Mouse (Mus musculus) limb, embryonic 10.5 days (tissue): ENCODE data around the gene P3h4. TPM values are rescaled to one million over a fixed set of nuclear protein-coding genes. Genes with fewer than 3 reads are reported as not detected.

Source experiments
- DNase-seq: peaks from one replicate; pipeline ENCODE4 v3.0.0-alpha.2; 2017; ENCODE audit warnings: low spot score
- H3K27ac ChIP-seq: fragments of 300-500 bp; sonication (generic); 2 replicates; pipeline ENCODE4 v1.5.1; 2016; ENCODE audit warnings: mild to moderate bottlenecking
- H3K27me3 ChIP-seq: fragments of 300-500 bp; sonication (generic); 2 replicates; pipeline ENCODE4 v1.6.1; 2016; ENCODE audit warnings: low read depth, mild to moderate bottlenecking; ENCODE audit not compliant: poor library complexity, severe bottlenecking
- H3K36me3 ChIP-seq: fragments of 300-500 bp; sonication (generic); 2 replicates; pipeline ENCODE4 v1.6.1; 2016; ENCODE audit warnings: mild to moderate bottlenecking, moderate library complexity
- H3K4me1 ChIP-seq: fragments of 300-500 bp; sonication (generic); 2 replicates; pipeline ENCODE4 v1.6.1; 2016
- H3K4me3 ChIP-seq: fragments of 300-500 bp; sonication (generic); 2 replicates; pipeline ENCODE4 v1.5.1; 2016; ENCODE audit warnings: mild to moderate bottlenecking, moderate library complexity
- H3K9me3 ChIP-seq: fragments of 300-500 bp; sonication (generic); replicated peaks from 2 replicates; pipeline ENCODE4 v1.6.1; 2016; ENCODE audit warnings: mild to moderate bottlenecking
- WGBS: fragments of 180-500 bp; shearing (Covaris S2); methylation state at CpG from one replicate; pipeline ENCODE4 v1.1.7; 2016; 5-methylcytosine and 5-hydroxymethylcytosine counted together
- polyA plus RNA-seq: library from polyadenylated mRNA; unstranded; fragments of >200 nt; fragmentation: Nextera tagmentation; extraction: Ambion mirVana; gene quantifications from 2 replicates; pipeline ENCODE4 v1.2.1, GENCODE M21; 2016

The P3h4 gene
- 33.9 and 45.3 TPM in 2 replicates for polyA plus RNA-seq

- Histone ChIP-seq H3K27ac (peak within 1 kb of the TSS; percentile 96), H3K27me3 (no peaks in the 10 kb centered on the region; the same call in 1 of the 2 replicates), H3K4me3 (peak within 1 kb of the TSS; percentile 84), H3K9me3 (no peaks in the 10 kb centered on the region), H3K4me1 (peaks cover 65% of the 10 kb centered on the region), H3K36me3 (peaks cover 39% of the 10 kb centered on the region)
- peak; percentile 95 for DNase-seq
- 1% methylated on average over 92 of the region's 93 CpGs for WGBS
These were observed at the start of gene P3h4 for GRCm38 (mm10) chr11:100414021-100414913. Gene P3h4 (minus strand): TSS chr11:100414836.

DNA sequence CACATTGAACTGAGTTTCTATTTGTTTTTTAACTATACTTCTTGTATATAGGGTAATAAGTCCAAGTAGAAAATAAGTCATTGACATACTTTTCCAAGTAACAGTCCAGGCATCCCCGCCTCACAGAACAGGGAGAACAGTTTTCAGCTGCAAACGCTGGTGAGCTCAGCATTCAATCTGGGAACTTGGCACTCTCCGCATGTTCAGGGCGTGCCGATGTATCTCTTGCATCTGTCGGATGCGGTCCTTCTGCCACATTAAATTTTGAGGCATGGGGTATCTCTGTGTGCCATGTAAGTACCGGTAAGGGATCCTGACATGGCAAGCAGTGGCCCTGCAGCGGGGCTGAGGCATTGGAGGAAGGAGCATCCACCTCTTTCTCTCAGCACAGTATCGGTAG, 48.1 kb upstream of the P3h4 start:
- no peaks in the 10 kb centered on the region for H3K9me3 ChIP-seq
- H3K27me3 ChIP-seq: no peaks in the 10 kb centered on the region
- H3K36me3 ChIP-seq: peaks cover 77% of the 10 kb centered on the region
- 93% methylated on average over 10 of the region's 10 CpGs for WGBS
- H3K27ac ChIP-seq: no peak overlapping the region
- H3K4me3 ChIP-seq: no peak overlapping the region
- H3K4me1 ChIP-seq: no peaks in the 10 kb centered on the region
- DNase-seq: no peak

- Histone ChIP-seq H3K36me3 (peaks cover 71% of the 10 kb centered on the region), H3K27ac (no peak overlapping the region), H3K4me1 (no peaks in the 10 kb centered on the region), H3K4me3 (no peak overlapping the region), H3K27me3 (no peaks in the 10 kb centered on the region), H3K9me3 (no peaks in the 10 kb centered on the region)
- no peak for DNase-seq
- WGBS: 92% methylated on average over 5 of the region's 5 CpGs
These were observed 43.1 kb upstream of the P3h4 start for GRCm38 (mm10) chr11:100457711-100458110.

DNA sequence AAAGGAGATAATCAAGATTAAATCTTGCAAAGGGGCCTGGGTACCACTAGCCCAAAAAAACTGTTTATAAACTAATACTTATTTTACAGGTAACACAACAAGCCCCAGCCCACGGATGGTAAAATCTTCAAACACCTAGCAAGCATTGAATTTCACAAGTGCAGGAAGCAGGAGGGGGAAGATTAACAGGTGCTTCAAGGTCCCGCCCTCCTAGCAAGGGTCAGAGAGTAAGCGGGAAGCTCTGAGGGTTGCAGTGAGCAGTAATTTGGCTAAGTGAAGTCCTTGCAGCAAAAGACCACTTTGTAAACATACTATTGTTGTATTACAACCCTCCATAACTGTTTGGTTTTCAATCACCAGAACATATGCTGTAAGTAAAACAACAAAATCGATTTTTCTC, 42.6 kb upstream of the P3h4 start:
- Histone ChIP-seq H3K27me3 (no peaks in the 10 kb centered on the region), H3K27ac (no peak overlapping the region), H3K36me3 (peaks cover 67% of the 10 kb centered on the region), H3K4me1 (no peaks in the 10 kb centered on the region), H3K4me3 (no peak overlapping the region), H3K9me3 (no peaks in the 10 kb centered on the region)
- DNase-seq: no peak
- WGBS: 75% methylated on average over 4 of the region's 4 CpGs

DNA sequence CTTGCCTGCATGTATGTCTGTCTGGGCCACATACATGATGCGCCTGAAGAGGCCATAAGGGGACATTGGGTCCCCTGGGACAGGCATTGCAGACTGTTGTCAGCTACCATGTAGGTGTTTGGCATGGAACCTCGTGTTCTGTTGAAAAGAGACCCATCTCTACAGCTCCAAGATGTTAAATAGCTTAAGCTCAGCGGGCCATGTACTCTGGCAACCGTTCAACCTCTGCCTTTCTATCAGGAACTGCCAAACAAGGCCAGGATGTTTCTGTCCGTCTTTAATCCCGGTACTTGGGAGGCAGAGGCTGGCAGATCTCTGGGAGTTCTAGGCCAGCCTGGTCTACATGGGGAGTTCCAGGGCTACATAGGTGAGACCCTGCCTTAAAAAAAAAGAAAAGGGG, 28.0 kb upstream of the P3h4 start:
- Histone ChIP-seq H3K4me1 (peaks cover 24% of the 10 kb centered on the region), H3K27ac (no peak overlapping the region), H3K4me3 (no peak overlapping the region), H3K9me3 (no peaks in the 10 kb centered on the region), H3K36me3 (peaks cover 22% of the 10 kb centered on the region), H3K27me3 (no peaks in the 10 kb centered on the region)
- no peak for DNase-seq
- 88% methylated on average over 6 of the region's 6 CpGs for WGBS

DNA sequence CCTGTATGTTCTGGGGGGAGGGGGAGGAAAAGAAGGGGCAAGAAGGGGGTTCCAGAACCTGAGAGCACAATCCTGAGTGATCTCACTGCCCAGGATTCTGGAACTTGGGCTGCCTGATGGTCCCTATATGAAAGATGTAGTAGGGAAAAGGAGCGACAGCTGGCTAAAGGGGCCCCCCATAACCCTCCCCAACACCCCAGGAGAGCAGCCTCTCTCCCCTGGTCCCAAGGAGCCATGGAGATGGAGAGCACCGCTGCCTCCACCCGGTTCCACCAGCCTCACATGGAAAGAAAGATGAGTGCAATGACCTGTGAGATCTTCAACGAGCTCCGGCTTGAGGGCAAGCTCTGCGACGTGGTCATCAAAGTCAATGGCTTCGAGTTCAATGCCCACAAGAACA, 27.2 kb upstream of the P3h4 start, which contains the start of the genes Nt5c3b and Klhl10:
Gene Nt5c3b (minus strand): TSS at position 12 of the 400 bp plus-strand sequence.
Gene Klhl10 (plus strand): TSS at position 121 of the 400 bp plus-strand sequence.
- H3K27ac ChIP-seq: peak within 1 kb of the TSS; percentile 97
- peaks cover 24% of the 10 kb centered on the region for H3K4me1 ChIP-seq
- H3K27me3 ChIP-seq: no peaks in the 10 kb centered on the region
- peak within 1 kb of the TSS; percentile 99 for H3K4me3 ChIP-seq
- DNase-seq: no peak
- H3K9me3 ChIP-seq: no peaks in the 10 kb centered on the region
- 87% methylated on average over 8 of the region's 8 CpGs for WGBS
- H3K36me3 ChIP-seq: peaks cover 31% of the 10 kb centered on the region

DNA sequence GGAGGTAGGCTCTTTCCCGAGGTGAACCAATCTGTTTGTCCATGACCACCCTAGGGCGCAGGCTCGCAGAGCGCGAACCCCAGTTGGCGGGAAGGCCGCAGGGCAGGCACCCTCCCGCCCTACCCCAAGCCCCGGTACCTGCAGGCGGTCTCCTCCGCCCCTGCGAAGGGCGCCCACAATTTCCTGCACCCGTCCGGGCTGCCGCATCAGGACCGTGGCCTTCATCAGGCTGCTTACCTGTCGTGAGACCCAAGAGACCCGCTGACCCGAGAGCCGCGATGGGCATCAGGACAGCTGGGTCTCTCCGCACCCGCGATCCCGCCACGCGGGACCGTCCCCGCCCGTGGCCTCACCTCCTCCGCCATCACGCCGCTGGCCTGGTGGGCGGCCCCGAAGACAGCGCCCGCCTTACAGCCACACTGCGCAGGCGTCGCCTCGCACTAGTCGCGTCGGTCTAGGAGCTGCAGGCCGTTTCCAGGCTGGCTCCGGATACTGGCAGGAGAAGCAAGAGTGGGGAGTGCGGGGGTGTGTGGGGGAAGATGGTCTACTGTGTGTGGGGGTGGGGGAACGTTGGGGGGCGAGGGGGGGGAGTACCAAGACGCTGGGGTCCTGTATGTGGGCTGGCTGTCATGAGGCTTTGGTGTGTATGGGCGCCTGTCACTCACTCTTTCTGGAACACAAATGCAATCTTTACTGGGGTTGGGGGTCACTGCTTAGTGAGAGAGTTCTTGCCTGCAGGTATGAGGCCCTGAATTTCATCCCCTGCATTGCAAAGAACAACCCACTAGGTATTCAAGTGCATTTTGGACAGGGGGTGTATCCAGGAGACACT, 26.3 kb upstream of the P3h4 start:
- Histone ChIP-seq H3K4me3 (peak overlapping the region; percentile 99), H3K9me3 (no peaks in the 10 kb centered on the region), H3K27ac (peak overlapping the region; percentile 97), H3K27me3 (no peaks in the 10 kb centered on the region), H3K36me3 (peaks cover 40% of the 10 kb centered on the region), H3K4me1 (peaks cover 24% of the 10 kb centered on the region)
- WGBS: 1% methylated on average over 52 of the region's 52 CpGs
- peak; percentile 87 for DNase-seq

DNA sequence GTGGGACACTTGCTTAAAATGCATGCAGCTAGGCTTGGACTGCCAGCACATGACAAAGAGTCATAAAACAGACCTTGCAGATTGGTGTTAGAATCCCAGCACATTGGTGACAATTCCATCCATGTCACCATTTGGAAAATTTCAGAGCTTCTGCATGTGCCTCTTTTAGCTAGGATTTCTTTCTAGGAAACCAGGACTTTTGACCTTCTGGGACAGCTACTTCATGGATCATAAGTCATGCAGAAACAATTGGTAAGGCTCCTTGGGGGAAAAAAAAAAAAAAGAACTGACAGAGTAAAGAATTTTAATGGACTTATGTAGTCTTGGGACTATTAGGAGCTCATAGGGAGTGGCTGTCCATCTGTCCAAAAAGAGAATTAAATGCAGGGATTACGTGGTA, 23.3 kb upstream of the P3h4 start:
- H3K9me3 ChIP-seq: no peaks in the 10 kb centered on the region
- 96% methylated on average over 1 of the region's 1 CpGs for WGBS
- DNase-seq: no peak
- no peak overlapping the region for H3K4me3 ChIP-seq
- H3K36me3 ChIP-seq: peaks cover 66% of the 10 kb centered on the region
- no peak overlapping the region for H3K27ac ChIP-seq
- no peaks in the 10 kb centered on the region for H3K27me3 ChIP-seq
- H3K4me1 ChIP-seq: peaks cover 24% of the 10 kb centered on the region

- DNase-seq: no peak
- Histone ChIP-seq H3K36me3 (peaks cover 86% of the 10 kb centered on the region), H3K27ac (no peak overlapping the region), H3K4me3 (no peak overlapping the region), H3K9me3 (no peaks in the 10 kb centered on the region), H3K27me3 (no peaks in the 10 kb centered on the region), H3K4me1 (peaks cover 12% of the 10 kb centered on the region)
- WGBS: 84% methylated on average over 9 of the region's 9 CpGs
These were observed 21.1 kb upstream of the P3h4 start for GRCm38 (mm10) chr11:100435678-100436246.

DNA sequence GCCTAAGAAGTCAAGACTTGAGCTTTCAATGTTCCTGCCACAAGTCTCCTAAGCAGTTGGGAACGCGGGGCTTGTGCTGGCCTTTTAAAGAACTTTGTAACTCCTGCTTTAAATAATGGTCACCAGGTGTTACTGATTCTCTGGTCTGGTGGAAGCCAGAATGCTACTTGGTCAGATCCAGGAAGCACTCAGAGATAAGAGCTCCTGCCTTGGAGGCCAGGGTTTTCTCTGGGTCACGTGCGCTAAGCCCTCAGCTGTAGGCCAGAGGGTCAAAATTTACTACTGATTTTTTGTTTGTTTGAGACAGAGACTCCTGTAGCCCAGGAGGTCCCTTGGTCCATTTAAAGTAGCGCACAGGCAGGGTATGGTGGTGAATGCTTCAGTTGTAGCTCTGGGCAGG, 17.4 kb upstream of the P3h4 start:
- Histone ChIP-seq H3K27ac (no peak overlapping the region), H3K27me3 (no peaks in the 10 kb centered on the region), H3K4me1 (no peaks in the 10 kb centered on the region), H3K9me3 (no peaks in the 10 kb centered on the region), H3K36me3 (peaks cover 90% of the 10 kb centered on the region), H3K4me3 (no peak overlapping the region)
- DNase-seq: no peak
- 91% methylated on average over 5 of the region's 5 CpGs for WGBS

DNA sequence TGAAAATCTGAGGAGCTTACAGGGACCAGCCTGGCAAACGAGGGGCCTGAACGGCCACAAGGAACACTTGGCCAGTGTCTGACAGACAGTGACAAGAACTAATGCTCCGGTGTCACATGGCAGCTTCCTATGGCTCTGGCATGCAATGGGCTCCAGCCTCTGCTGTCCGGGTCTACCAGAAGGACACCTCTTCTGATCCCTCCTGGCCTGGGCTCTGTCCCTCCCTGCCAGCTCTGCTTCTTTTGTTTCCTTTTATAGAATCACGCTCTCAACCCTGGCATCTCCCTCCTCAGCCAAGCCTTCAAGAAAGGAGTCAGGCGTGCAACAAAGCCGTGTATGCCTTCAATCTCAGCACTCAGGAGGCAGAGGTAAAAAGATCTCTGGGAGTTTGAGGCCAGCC, 15.4 kb upstream of the P3h4 start:
- Histone ChIP-seq H3K4me1 (no peaks in the 10 kb centered on the region), H3K4me3 (no peak overlapping the region), H3K36me3 (peaks cover 84% of the 10 kb centered on the region), H3K27me3 (no peaks in the 10 kb centered on the region), H3K9me3 (no peaks in the 10 kb centered on the region), H3K27ac (no peak overlapping the region)
- no peak for DNase-seq
- WGBS: 95% methylated on average over 7 of the region's 7 CpGs

- Histone ChIP-seq H3K27me3 (no peaks in the 10 kb centered on the region), H3K4me1 (no peaks in the 10 kb centered on the region), H3K27ac (no peak overlapping the region), H3K4me3 (no peak overlapping the region), H3K36me3 (peaks cover 86% of the 10 kb centered on the region), H3K9me3 (no peaks in the 10 kb centered on the region)
- WGBS: 87% methylated on average over 9 of the region's 9 CpGs
- DNase-seq: no peak
These were observed 14.1 kb upstream of the P3h4 start for GRCm38 (mm10) chr11:100428612-100429199.
